Mouse (Mus musculus) megakaryocyte, adult 5-6 weeks (primary cell): ENCODE data around the gene Rsrc2. TPM values are rescaled to one million over a fixed set of nuclear protein-coding genes. Genes with fewer than 3 reads are reported as not detected.
"Not testable (repeated sequence)": the region's sequence is repeated elsewhere in the genome, so short reads cannot be mapped to it uniquely, and the experiment has no call there.

Experiments
- ATAC-seq: 2 replicates; pipeline ENCODE4 v1.8.0; 2016; ENCODE audit warnings: mild to moderate bottlenecking, inconsistent platforms; ENCODE audit not compliant: poor library complexity, severe bottlenecking
- total RNA-seq, 2 experiments: library from RNA; stranded (forward) in 1 of 2; stranded (reverse) in 1 of 2; fragments of 153-499, 151-499 nt in 1 of 2; fragments of 221-1000, 200-1000 nt in 1 of 2; gene quantifications; 2 replicates each; pipeline versions ENCODE4 v1.2.3 to v1.2.4; 2015 to 2017

Rsrc2 gene
- total RNA-seq (2015): 109 and 132 TPM in 2 replicates
- 193 and 248 TPM in 2 replicates for total RNA-seq (2017)

- peak; percentile 97 for ATAC-seq
Measured at GRCm38 (mm10) chr5:123749065-123750064, at the start of gene Rsrc2, which contains the start of gene Kntc1. Gene Rsrc2 (minus strand): TSS chr5:123749414. Gene Kntc1 (plus strand): TSS chr5:123749716.

GRCm38 (mm10) chr5:123793081-123793480 is 43.9 kb upstream of the Rsrc2 start:
- no peak for ATAC-seq

GRCm38 (mm10) chr5:123788976-123789375 is 39.8 kb upstream of the Rsrc2 start:
- ATAC-seq: no peak

GRCm38 (mm10) chr5:123781864-123782263 is 32.6 kb upstream of the Rsrc2 start:
- no peak for ATAC-seq

GRCm38 (mm10) chr5:123780716-123781115 is 31.5 kb upstream of the Rsrc2 start:
- ATAC-seq: no peak

- ATAC-seq: no peak
Measured at GRCm38 (mm10) chr5:123773441-123773840, 24.2 kb upstream of the Rsrc2 start.

- ATAC-seq: not testable (repeated sequence)
Measured at GRCm38 (mm10) chr5:123766455-123766854, 17.2 kb upstream of the Rsrc2 start.

GRCm38 (mm10) chr5:123765506-123765905 is 16.3 kb upstream of the Rsrc2 start:
- no peak for ATAC-seq

GRCm38 (mm10) chr5:123748339-123749064 is 712 bp downstream of the Rsrc2 start:
- ATAC-seq: no peak

GRCm38 (mm10) chr5:123747604-123748003 is 1.6 kb downstream of the Rsrc2 start:
- ATAC-seq: no peak

GRCm38 (mm10) chr5:123746253-123746652 is 3.0 kb downstream of the Rsrc2 start:
- no peak for ATAC-seq

- no peak for ATAC-seq
Measured at GRCm38 (mm10) chr5:123744358-123744757, 4.9 kb downstream of the Rsrc2 start.

- no peak for ATAC-seq
Measured at GRCm38 (mm10) chr5:123730981-123731380, 18.2 kb downstream of the Rsrc2 start.

- not testable (repeated sequence) for ATAC-seq
Measured at GRCm38 (mm10) chr5:123723816-123724215, 25.4 kb downstream of the Rsrc2 start.

- ATAC-seq: peak; percentile 100
Measured at GRCm38 (mm10) chr5:123720328-123721311, 28.6 kb downstream of the Rsrc2 start, which contains the start of gene Zcchc8. Gene Zcchc8 (minus strand): TSS chr5:123721100.

GRCm38 (mm10) chr5:123714622-123715021 is 34.6 kb downstream of the Rsrc2 start:
- ATAC-seq: peak; percentile 53

- peak; percentile 98 for ATAC-seq
Measured at GRCm38 (mm10) chr5:123713782-123714181, 35.4 kb downstream of the Rsrc2 start.

GRCm38 (mm10) chr5:123709571-123709970 is 39.6 kb downstream of the Rsrc2 start:
- no peak for ATAC-seq

- ATAC-seq: no peak
Measured at GRCm38 (mm10) chr5:123708598-123708997, 40.6 kb downstream of the Rsrc2 start.

- no peak; the same call in 1 of the 2 replicates for ATAC-seq
Measured at GRCm38 (mm10) chr5:123700625-123701024, 48.6 kb downstream of the Rsrc2 start.
